8 mouse cellular contexts compared by ENCODE assay signal in genomic region chr2:152767618-152768271, GRCm38 (mm10). TPM values are rescaled to one million over a fixed set of nuclear protein-coding genes. Genes with fewer than 3 reads are reported as not detected.
A peak's percentile ranks its signal among the peaks of the same experiment; 100 is the strongest.
DNase-seq lines count a peak whose midpoint lies in the region; ATAC-seq and TF ChIP-seq lines count a peak whose summit lies in the region.

No protein-coding gene starts in this region.

- 68% methylated on average over 12 of the region's 12 CpGs for WGBS in midbrain, embryonic 11.5 days
- 64% methylated on average over 12 of the region's 12 CpGs for WGBS in midbrain, embryonic 13.5 days
- 53% methylated on average over 12 of the region's 12 CpGs for WGBS in lung, postnatal 0 days

- H3K9ac ChIP-seq in midbrain, embryonic 11.5 days (ENCODE audit: low read length) = no peak overlapping the region
- H3K9ac ChIP-seq in midbrain, embryonic 13.5 days (replicated peaks) = no peak overlapping the region
- no peak overlapping the region for H3K9ac ChIP-seq in lung, postnatal 0 days (replicated peaks; ENCODE audit: low read depth)

- peak; percentile 33; the same call in 1 of the 2 replicates for ATAC-seq in midbrain, embryonic 11.5 days (ENCODE audit: low FRiP score)
- ATAC-seq in midbrain, embryonic 13.5 days = no peak
- peak; percentile 60 for ATAC-seq in activated CD4-positive, CD25-positive, alpha-beta regulatory T cell, adult 4 months
- ATAC-seq in lung, postnatal 0 days = peak; percentile 31

- H3K4me3 ChIP-seq in midbrain, embryonic 11.5 days (ENCODE audit: low read depth, low read length) = no peak overlapping the region
- H3K4me3 ChIP-seq in midbrain, embryonic 13.5 days (replicated peaks) = no peak overlapping the region
- peak overlapping the region; percentile 30 for H3K4me3 ChIP-seq in erythroblast, embryonic 14.5 days (replicated peaks)
- no peak overlapping the region for H3K4me3 ChIP-seq in lung, postnatal 0 days (ENCODE audit: low read depth, low read length)

- TF ChIP-seq EP300 in lung, postnatal 0 days (IDR thresholded peaks at IDR 0.05) = no peak

- TF ChIP-seq CTCF in lung, postnatal 0 days (IDR thresholded peaks at IDR 0.05) = peak; percentile 81

- H3K4me2 ChIP-seq in midbrain, embryonic 11.5 days = no peak overlapping the region
- H3K4me2 ChIP-seq in midbrain, embryonic 13.5 days (replicated peaks) = no peak overlapping the region
- H3K4me2 ChIP-seq in lung, postnatal 0 days (replicated peaks; ENCODE audit: low read depth, low read length) = no peak overlapping the region

- H3K4me1 ChIP-seq in midbrain, embryonic 11.5 days (ENCODE audit: control insufficient read depth, insufficient read depth, low read length) = peaks cover 10% of the 10 kb centered on the region
- peaks cover 15% of the 10 kb centered on the region for H3K4me1 ChIP-seq in midbrain, embryonic 13.5 days (replicated peaks)
- peaks cover 60% of the 10 kb centered on the region for H3K4me1 ChIP-seq in erythroblast, embryonic 14.5 days (ENCODE audit: control insufficient read depth)
- H3K4me1 ChIP-seq in lung, postnatal 0 days (ENCODE audit: insufficient read depth, low read depth, low read length) = peaks cover 11% of the 10 kb centered on the region

- H3K27ac ChIP-seq in midbrain, embryonic 11.5 days (ENCODE audit: low read depth, low read length) = no peak overlapping the region
- no peak overlapping the region for H3K27ac ChIP-seq in midbrain, embryonic 13.5 days
- H3K27ac ChIP-seq in lung, postnatal 0 days (ENCODE audit: low read length) = no peak overlapping the region

- no peak for DNase-seq in midbrain, embryonic 11.5 days (ENCODE audit: low spot score, missing footprints)
- DNase-seq in kidney, adult 9 months = peak; percentile 90
- peak; percentile 77 for DNase-seq in lung, postnatal 0 days (ENCODE audit: low spot score)
- DNase-seq in thymus, postnatal 0 days (ENCODE audit: low spot score) = peak; percentile 69
- no peak for DNase-seq in right cerebral cortex, postnatal 36 days (ENCODE audit: low spot score in 2 of 2)

- no peaks in the 10 kb centered on the region for H3K36me3 ChIP-seq in midbrain, embryonic 11.5 days (ENCODE audit: control insufficient read depth, insufficient read depth, low read length)
- no peaks in the 10 kb centered on the region for H3K36me3 ChIP-seq in midbrain, embryonic 13.5 days
- H3K36me3 ChIP-seq in erythroblast, embryonic 14.5 days (ENCODE audit: control insufficient read depth) = no peaks in the 10 kb centered on the region
- H3K36me3 ChIP-seq in lung, postnatal 0 days (ENCODE audit: insufficient read depth, low read length) = no peaks in the 10 kb centered on the region

- H3K27me3 ChIP-seq in midbrain, embryonic 11.5 days (ENCODE audit: control insufficient read depth, insufficient read depth, low read length) = no peaks in the 10 kb centered on the region
- H3K27me3 ChIP-seq in midbrain, embryonic 13.5 days = no peaks in the 10 kb centered on the region; the same call in 1 of the 2 replicates
- peaks cover 60% of the 10 kb centered on the region for H3K27me3 ChIP-seq in erythroblast, embryonic 14.5 days (ENCODE audit: control insufficient read depth)
- H3K27me3 ChIP-seq in lung, postnatal 0 days (replicated peaks; ENCODE audit: insufficient read depth, low read length) = no peaks in the 10 kb centered on the region

- H3K9me3 ChIP-seq in midbrain, embryonic 11.5 days (ENCODE audit: control insufficient read depth, low read length) = no peaks in the 10 kb centered on the region
- H3K9me3 ChIP-seq in midbrain, embryonic 13.5 days = no peaks in the 10 kb centered on the region
- H3K9me3 ChIP-seq in erythroblast, embryonic 14.5 days (ENCODE audit: control insufficient read depth, low read length) = no peaks in the 10 kb centered on the region; the same call in 1 of the 2 replicates
- no peaks in the 10 kb centered on the region for H3K9me3 ChIP-seq in lung, postnatal 0 days (ENCODE audit: low read length)

RNA-seq across cellular contexts. Expression of gene Cox4i2, which starts 13.8 kb away (rescaled TPM):
- polyA plus RNA-seq in midbrain, embryonic 11.5 days (2014; fragmentation: Nextera tagmentation; extraction: Ambion mirVana) = 2.8 and 3.7 TPM in 2 replicates
- polyA plus RNA-seq in midbrain, embryonic 13.5 days (2015; fragmentation: Nextera tagmentation; extraction: Ambion mirVana) = 4.1 and 5.5 TPM in 2 replicates
- not detected for polyA plus RNA-seq in activated CD4-positive, CD25-positive, alpha-beta regulatory T cell, adult 4 months (2017; shearing (Covaris generic))
- not detected in 2 replicates for polyA plus RNA-seq in erythroblast, embryonic 14.5 days (2012)
- polyA plus RNA-seq in lung, postnatal 0 days (2015; fragmentation: Nextera tagmentation; extraction: Ambion mirVana) = 204 and 228 TPM in 2 replicates
- polyA plus RNA-seq in thymus, postnatal 0 days (2015; fragmentation: Nextera tagmentation; extraction: Ambion mirVana) = 5.6 and 6.5 TPM in 2 replicates

RNA-seq across cellular contexts. Expression of gene Id1, which starts 31.7 kb away (rescaled TPM):
- polyA plus RNA-seq in midbrain, embryonic 11.5 days (2014; fragmentation: Nextera tagmentation; extraction: Ambion mirVana) = 66.0 and 70.7 TPM in 2 replicates
- polyA plus RNA-seq in midbrain, embryonic 13.5 days (2015; fragmentation: Nextera tagmentation; extraction: Ambion mirVana) = 32.8 and 39.4 TPM in 2 replicates
- under 1 TPM; 0.56 to 0.97 TPM for polyA plus RNA-seq in activated CD4-positive, CD25-positive, alpha-beta regulatory T cell, adult 4 months (2017; shearing (Covaris generic))
- 0.75 and 1.2 TPM in 2 replicates for polyA plus RNA-seq in erythroblast, embryonic 14.5 days (2012)
- polyA plus RNA-seq in lung, postnatal 0 days (2015; fragmentation: Nextera tagmentation; extraction: Ambion mirVana) = 214 and 218 TPM in 2 replicates
- polyA plus RNA-seq in thymus, postnatal 0 days (2015; fragmentation: Nextera tagmentation; extraction: Ambion mirVana) = 22.9 and 23.9 TPM in 2 replicates

Comparison
In these comparisons a context has a peak if more than half of its experiments do, and no peak if none do; other contexts are left out.
1. DNase-seq: peak in kidney, adult 9 months (single experiment), lung, postnatal 0 days (single experiment) and thymus, postnatal 0 days (single experiment); none in midbrain, embryonic 11.5 days (single experiment) and right cerebral cortex, postnatal 36 days (0 of 2).
2. RNA of gene Cox4i2, which starts 13.8 kb away (polyA plus RNA-seq): 204 to 228 TPM in lung, postnatal 0 days; 5.6 to 6.5 TPM in thymus, postnatal 0 days, 4.1 to 5.5 TPM in midbrain, embryonic 13.5 days, 2.8 to 3.7 TPM in midbrain, embryonic 11.5 days, not detected in activated CD4-positive, CD25-positive, alpha-beta regulatory T cell, adult 4 months and not detected in erythroblast, embryonic 14.5 days; every median in the first group is over 10 times any median in the second.
3. RNA of gene Id1, which starts 31.7 kb away (polyA plus RNA-seq): 214 to 218 TPM in lung, postnatal 0 days, 66.0 to 70.7 TPM in midbrain, embryonic 11.5 days, 32.8 to 39.4 TPM in midbrain, embryonic 13.5 days and 22.9 to 23.9 TPM in thymus, postnatal 0 days; 0.56 to 0.97 TPM in activated CD4-positive, CD25-positive, alpha-beta regulatory T cell, adult 4 months and 0.75 to 1.2 TPM in erythroblast, embryonic 14.5 days; every median in the first group is over 10 times any median in the second.